Mouse (Mus musculus) hematopoietic stem cell, adult 5-6 weeks (primary cell): ENCODE results near the gene Crcp. TPM values are rescaled to one million over a fixed set of nuclear protein-coding genes. Genes with fewer than 3 reads are reported as not detected.

ENCODE experiments used
- total RNA-seq: library from RNA; stranded (forward); fragments of 172-1452, 232-1000 nt; gene quantifications from 2 replicates; pipeline ENCODE4 v1.2.3, GENCODE M21; 2017

Crcp gene
- total RNA-seq, 1 experiment from 2014 or later: 38.3 TPM

Other genes with a start within 250 kb of the Crcp start
- 10.5 and 22.3 TPM in 2 replicates for gene Psph, start 241.8 kb upstream of the Crcp start, total RNA-seq
- 21.5 and 29.5 TPM in 2 replicates for gene Sumf2, start 182.3 kb upstream of the Crcp start, total RNA-seq
- 122 and 190 TPM in 2 replicates for gene Chchd2, start 141.8 kb upstream of the Crcp start, total RNA-seq
- 7.6 and 12.1 TPM in 2 replicates for gene Zbed5, start 133.6 kb upstream of the Crcp start, total RNA-seq
- gene Phkg1, start 130.7 kb upstream of the Crcp start, total RNA-seq: 1.1 TPM in 1 of 2 replicates, not detected in the other
- gene Nupr1l, start 120.8 kb upstream of the Crcp start, total RNA-seq: 3.0 and 3.8 TPM in 2 replicates
- 29.8 and 31.8 TPM in 2 replicates for gene Vkorc1l1, start 87.3 kb upstream of the Crcp start, total RNA-seq
- 37.8 and 43.7 TPM in 2 replicates for gene Gusb, start 26.2 kb upstream of the Crcp start, total RNA-seq
- 27.1 and 29.8 TPM in 2 replicates for gene Asl, start within 50 bp of the Crcp start, total RNA-seq
- gene Tpst1, start 44.0 kb downstream of the Crcp start, total RNA-seq: 6.9 and 7.3 TPM in 2 replicates
- gene Kctd7, start 115.6 kb downstream of the Crcp start, total RNA-seq: 3.3 and 6.4 TPM in 2 replicates
- 35.6 and 47.9 TPM in 2 replicates for gene Rabgef1, start 142.5 kb downstream of the Crcp start, total RNA-seq
- gene Tmem248, start 187.8 kb downstream of the Crcp start, total RNA-seq: 40.9 and 43.5 TPM in 2 replicates
- 86.6 and 133 TPM in 2 replicates for gene Sbds, start 226.2 kb downstream of the Crcp start, total RNA-seq
- 40.5 and 53.1 TPM in 2 replicates for gene Tyw1, start 226.3 kb downstream of the Crcp start, total RNA-seq